Mouse (Mus musculus) lung, embryonic 14.5 days (tissue): ENCODE data around the gene Tenm4. TPM values are rescaled to one million over a fixed set of nuclear protein-coding genes. Genes with fewer than 3 reads are reported as not detected.

Source experiments
- ATAC-seq: fragments of 200-750 bp; cut with Nextera tagmentation; 2 replicates; pipeline ENCODE4 v1.8.0; 2017; ENCODE audit warnings: mild to moderate bottlenecking, moderate TSS enrichment, moderate library complexity; ENCODE audit not compliant: insufficient read depth
- DNase-seq: peaks from one replicate; pipeline ENCODE4 v3.0.0-alpha.2; 2015
- H3K27ac ChIP-seq: fragments of 300-500 bp; sonication (generic); 2 replicates; pipeline ENCODE4 v1.5.1; 2014; ENCODE audit warnings: low read depth, mild to moderate bottlenecking, moderate library complexity
- H3K27me3 ChIP-seq: fragments of 300-500 bp; sonication (generic); 2 replicates; pipeline ENCODE4 v1.6.1; 2014; ENCODE audit warnings: low read length, control low read depth; ENCODE audit not compliant: insufficient read depth
- H3K36me3 ChIP-seq: fragments of 300-500 bp; sonication (generic); 2 replicates; pipeline ENCODE4 v1.6.1; 2014; ENCODE audit warnings: control low read depth; ENCODE audit not compliant: insufficient read depth
- H3K4me1 ChIP-seq: fragments of 300-500 bp; sonication (generic); 2 replicates; pipeline ENCODE4 v1.6.1; 2014; ENCODE audit warnings: antibody characterized with exemption, control low read depth; ENCODE audit not compliant: insufficient read depth
- H3K4me2 ChIP-seq: fragments of 300-500 bp; sonication (generic); 2 replicates; pipeline ENCODE4 v1.6.1; 2014; ENCODE audit warnings: mild to moderate bottlenecking
- H3K4me3 ChIP-seq: fragments of 300-500 bp; sonication (generic); 2 replicates; pipeline ENCODE4 v1.5.1; 2014; ENCODE audit warnings: low read depth, low read length
- H3K9ac ChIP-seq: fragments of 300-500 bp; sonication (generic); 2 replicates; pipeline ENCODE4 v1.6.1; 2014
- H3K9me3 ChIP-seq: fragments of 300-500 bp; sonication (generic); 2 replicates; pipeline ENCODE4 v1.6.1; 2016; ENCODE audit warnings: low read depth, low read length, control low read depth
- CTCF ChIP-seq: IDR thresholded peaks from 2 replicates; pipeline ENCODE4 v1.5.1; 2016; ENCODE audit warnings: antibody characterized with exemption, low read depth
- WGBS: fragments of 180-500 bp; shearing (Covaris S2); extraction: QIAGEN DNeasy Blood & Tissue Kit; methylation state at CpG from one replicate; pipeline ENCODE4 v1.1.7; 2014; 5-methylcytosine and 5-hydroxymethylcytosine counted together
- polyA plus RNA-seq: library from polyadenylated mRNA; unstranded; fragments of >200 nt; fragmentation: Nextera tagmentation; extraction: Ambion mirVana; gene quantifications from 2 replicates; pipeline ENCODE4 v1.2.1, GENCODE M21; 2014

Gene Tenm4
- polyA plus RNA-seq, 1 experiment from 2014 or later = 24.9 TPM

GRCm38 (mm10) chr7:96718201-96719155 is 547.4 kb downstream of the Tenm4 start:
- no peaks in the 10 kb centered on the region for H3K9me3 ChIP-seq
- no peak overlapping the region for H3K9ac ChIP-seq
- WGBS = 56% methylated on average over 14 of the region's 14 CpGs
- no peaks in the 10 kb centered on the region for H3K4me1 ChIP-seq
- no peak overlapping the region for H3K27ac ChIP-seq
- H3K36me3 ChIP-seq = no peaks in the 10 kb centered on the region
- ATAC-seq (peak; percentile 44; the same call in 1 of the 2 replicates), DNase-seq (no peak)
- H3K27me3 ChIP-seq = no peaks in the 10 kb centered on the region
- no peak for TF ChIP-seq CTCF
- no peak overlapping the region for H3K4me3 ChIP-seq
- no peak overlapping the region for H3K4me2 ChIP-seq

DNA sequence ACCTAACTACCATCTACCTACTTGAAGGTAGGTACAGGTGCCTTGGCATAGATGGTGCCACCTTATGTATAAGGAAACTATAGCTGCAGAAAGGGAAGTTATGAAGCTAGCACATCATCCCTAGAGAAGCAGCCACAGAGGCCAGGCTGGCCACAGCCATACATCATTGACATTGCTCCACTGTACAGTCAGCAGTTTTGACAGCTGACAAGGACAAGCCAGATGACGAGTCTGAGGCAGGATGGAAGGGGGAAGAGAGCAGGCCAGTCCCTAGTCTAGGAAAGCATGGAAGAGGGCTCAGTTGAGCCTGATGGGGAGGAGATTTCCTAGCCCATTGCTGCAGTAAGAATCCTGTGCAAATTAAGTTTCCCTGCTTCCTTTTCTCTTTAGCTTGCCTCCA is 548.9 kb downstream of the Tenm4 start:
- ATAC-seq (no peak), DNase-seq (no peak)
- WGBS = 29% methylated on average over 1 of the region's 1 CpGs

DNA sequence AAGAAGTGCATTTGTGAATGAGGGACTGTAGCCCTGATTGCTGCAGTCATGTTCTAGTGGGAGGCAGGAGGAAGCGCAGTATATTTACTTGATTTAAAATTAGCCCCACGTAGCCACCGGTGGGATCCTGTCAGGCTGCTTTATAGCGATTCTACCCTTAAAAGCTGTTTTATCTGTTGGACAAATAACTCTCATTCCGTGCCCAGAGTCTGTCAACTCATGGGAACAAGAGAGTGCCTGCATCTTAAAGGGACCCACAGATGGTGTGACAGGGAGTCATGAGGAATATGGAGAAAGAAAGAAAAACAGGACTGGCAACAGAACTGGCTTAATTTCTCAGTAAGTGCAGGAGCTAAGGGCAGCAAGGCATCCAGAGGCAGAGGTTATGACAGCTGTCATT is 549.4 kb downstream of the Tenm4 start:
- no peaks in the 10 kb centered on the region for H3K36me3 ChIP-seq
- no peaks in the 10 kb centered on the region for H3K9me3 ChIP-seq
- no peaks in the 10 kb centered on the region for H3K4me1 ChIP-seq
- ATAC-seq = no peak
- no peak overlapping the region for H3K4me2 ChIP-seq
- H3K4me3 ChIP-seq = no peak overlapping the region
- no peak for TF ChIP-seq CTCF
- 33% methylated on average over 5 of the region's 5 CpGs for WGBS
- H3K27me3 ChIP-seq = no peaks in the 10 kb centered on the region
- no peak overlapping the region for H3K27ac ChIP-seq
- DNase-seq = no peak
- no peak overlapping the region for H3K9ac ChIP-seq

More for the DNA sequence above, 548.9 kb downstream of the Tenm4 start:
- H3K9ac ChIP-seq = no peak overlapping the region
- TF ChIP-seq CTCF = no peak
- H3K4me1 ChIP-seq = no peaks in the 10 kb centered on the region
- no peaks in the 10 kb centered on the region for H3K36me3 ChIP-seq
- H3K27ac ChIP-seq = no peak overlapping the region
- no peaks in the 10 kb centered on the region for H3K27me3 ChIP-seq
- H3K4me2 ChIP-seq = no peak overlapping the region
- H3K9me3 ChIP-seq = no peaks in the 10 kb centered on the region
- H3K4me3 ChIP-seq = no peak overlapping the region

DNA sequence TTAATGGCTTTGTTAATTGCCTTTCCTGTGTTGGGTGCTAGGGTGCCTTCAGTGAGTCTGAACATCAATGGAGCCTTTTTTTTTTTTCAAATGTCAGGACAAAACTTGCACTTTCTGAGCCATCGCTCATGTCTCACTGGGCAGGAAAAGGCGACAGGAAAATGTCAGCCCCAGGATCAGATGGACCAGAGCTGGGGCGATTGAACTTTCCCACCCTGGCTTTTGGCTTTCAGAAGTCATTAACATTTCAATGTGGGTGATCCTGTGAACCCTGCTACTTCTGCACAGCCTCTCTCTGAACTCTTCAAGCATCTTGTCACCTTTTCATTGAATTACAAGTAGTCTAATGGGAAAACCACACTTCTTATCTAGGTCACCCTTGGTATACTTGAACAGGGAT is 551.8 kb downstream of the Tenm4 start:
- Histone ChIP-seq H3K9ac (no peak overlapping the region), H3K4me2 (no peak overlapping the region), H3K36me3 (no peaks in the 10 kb centered on the region), H3K9me3 (no peaks in the 10 kb centered on the region), H3K4me1 (no peaks in the 10 kb centered on the region), H3K27me3 (no peaks in the 10 kb centered on the region), H3K27ac (no peak overlapping the region), H3K4me3 (no peak overlapping the region)
- DNase-seq (no peak), ATAC-seq (no peak)
- WGBS = 45% methylated on average over 3 of the region's 3 CpGs
- no peak for TF ChIP-seq CTCF

DNA sequence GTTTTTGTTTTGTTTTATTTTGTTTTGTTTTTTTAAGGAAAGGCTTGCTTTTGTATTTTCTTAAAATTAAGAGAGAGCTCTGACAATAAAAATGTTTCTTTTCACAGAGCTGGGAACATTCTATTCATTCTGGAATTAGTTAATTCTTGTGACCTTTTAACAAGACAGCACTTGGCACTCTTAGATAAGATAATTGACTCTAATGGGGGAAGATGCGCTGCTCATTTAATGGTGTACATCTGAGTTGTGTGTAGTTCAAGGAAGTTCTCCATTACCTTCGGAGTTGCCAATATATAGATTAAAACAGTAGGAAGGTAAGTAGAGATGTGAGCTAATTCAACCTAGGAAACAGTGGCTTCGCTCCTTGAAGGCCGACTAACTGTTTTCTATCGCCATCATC is 554.6 kb downstream of the Tenm4 start:
- Histone ChIP-seq H3K9ac (no peak overlapping the region), H3K27ac (no peak overlapping the region), H3K4me3 (no peak overlapping the region), H3K4me1 (no peaks in the 10 kb centered on the region), H3K4me2 (no peak overlapping the region), H3K27me3 (no peaks in the 10 kb centered on the region), H3K9me3 (no peaks in the 10 kb centered on the region), H3K36me3 (0 out of 2 replicates have a peak, but pooled peaks cover 9% of the 10 kb centered on the region)
- no peak for ATAC-seq
- 93% methylated on average over 5 of the region's 5 CpGs for WGBS
- DNase-seq = no peak
- TF ChIP-seq CTCF = no peak

DNA sequence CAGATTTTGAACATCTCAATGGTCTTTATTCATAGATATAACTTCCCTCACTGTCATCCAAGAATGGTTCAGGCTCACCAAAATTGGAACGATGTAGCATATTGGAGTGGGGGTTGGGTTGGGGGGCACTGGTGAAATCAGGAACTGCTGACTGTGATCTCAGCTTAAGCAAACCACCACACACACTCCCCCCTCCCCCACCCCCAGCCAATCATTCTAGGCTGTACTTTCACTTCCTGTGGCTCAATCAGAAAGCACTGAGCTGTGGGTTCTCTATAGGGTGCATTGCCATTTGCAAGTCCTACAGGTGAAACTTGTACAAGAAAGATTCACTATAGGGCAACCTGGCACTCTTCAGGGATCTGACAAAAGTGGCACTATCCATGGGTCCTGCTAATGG is 559.3 kb downstream of the Tenm4 start:
- WGBS = 95% methylated on average over 1 of the region's 1 CpGs
- H3K9ac ChIP-seq = no peak overlapping the region
- no peak overlapping the region for H3K27ac ChIP-seq
- 0 out of 2 replicates have a peak, but pooled peaks cover 10% of the 10 kb centered on the region for H3K36me3 ChIP-seq
- H3K4me3 ChIP-seq = no peak overlapping the region
- H3K9me3 ChIP-seq = no peaks in the 10 kb centered on the region
- H3K4me2 ChIP-seq = no peak overlapping the region
- ATAC-seq = no peak
- no peak for TF ChIP-seq CTCF
- no peak for DNase-seq
- H3K4me1 ChIP-seq = no peaks in the 10 kb centered on the region
- no peaks in the 10 kb centered on the region for H3K27me3 ChIP-seq

DNA sequence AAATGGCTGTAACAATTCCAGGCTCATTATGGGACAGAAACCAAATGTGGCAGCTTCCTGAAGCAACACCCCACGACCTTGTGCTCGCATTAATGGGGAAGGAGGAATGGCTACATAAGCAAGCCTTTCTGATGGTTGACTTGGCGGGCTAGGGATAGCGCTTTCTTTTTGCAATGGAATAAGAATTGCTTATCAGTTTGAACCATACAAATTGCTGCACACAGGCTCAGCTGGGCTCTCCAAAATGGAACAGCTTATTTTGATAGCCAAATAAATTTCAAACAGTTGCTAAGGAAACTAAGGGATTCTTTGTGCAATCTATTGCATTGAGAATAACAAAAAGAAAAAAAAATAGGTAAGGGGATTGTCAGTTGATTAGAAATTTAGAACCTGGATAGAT is 560.9 kb downstream of the Tenm4 start:
- no peak for DNase-seq
- no peak overlapping the region for H3K9ac ChIP-seq
- no peak for TF ChIP-seq CTCF
- no peak overlapping the region for H3K4me2 ChIP-seq
- H3K4me3 ChIP-seq = no peak overlapping the region
- H3K27ac ChIP-seq = no peak overlapping the region
- no peak for ATAC-seq
- H3K36me3 ChIP-seq = 0 out of 2 replicates have a peak, but pooled peaks cover 10% of the 10 kb centered on the region
- no peaks in the 10 kb centered on the region for H3K9me3 ChIP-seq
- H3K4me1 ChIP-seq = no peaks in the 10 kb centered on the region
- H3K27me3 ChIP-seq = no peaks in the 10 kb centered on the region
- WGBS = 82% methylated on average over 4 of the region's 4 CpGs
